Mouse (Mus musculus) lung, adult 2 months (tissue): ENCODE results near the gene Tcf7l2.

Experiments used
- CTCF ChIP-seq: fragments of 200-500 bp; IDR thresholded peaks from 2 replicates; pipeline ENCODE4 v1.5.1; 2011; ENCODE audit warnings: mild to moderate bottlenecking, low read length, control low read depth; ENCODE audit not compliant: insufficient read depth
- POLR2A ChIP-seq: fragments of 200-500 bp; IDR thresholded peaks from 2 replicates; pipeline ENCODE4 v1.6.1; 2011; ENCODE audit warnings: low read depth, mild to moderate bottlenecking, control low read depth, low read length, borderline replicate concordance; ENCODE audit errors: extremely low read depth

GRCm38 (mm10) chr19:55969929-55970531, 228.4 kb downstream of the Tcf7l2 start:
- TF ChIP-seq POLR2A (no peak), CTCF (no peak)
